Mouse (Mus musculus): ENCODE measurements around the gene B230307C23Rik. TPM values are rescaled to one million over a fixed set of nuclear protein-coding genes. Genes with fewer than 3 reads are reported as not detected.
A peak's percentile ranks its signal among the peaks of the same experiment; 100 is the strongest.

B230307C23Rik gene
- polyA plus RNA-seq (2015; fragmentation: Nextera tagmentation; extraction: Ambion mirVana): 17.9 and 18.6 TPM in 2 replicates

GRCm38 (mm10) chr16:97996616-97997382 lies at the start of gene B230307C23Rik:
B230307C23Rik (plus strand) TSS chr16:97997315.
- Histone ChIP-seq H3K27me3 (ENCODE audit: control insufficient read depth, insufficient read depth, low read depth, low read length) (no peaks in the 10 kb centered on the region), H3K4me1 (ENCODE audit: control insufficient read depth, insufficient read depth, low read length) (peaks cover 13% of the 10 kb centered on the region), H3K27ac (ENCODE audit: low read length) (peak within 1 kb of the TSS; percentile 43; the same call in 1 of the 2 replicates), H3K9me3 (replicated peaks; ENCODE audit: control insufficient read depth, low read length, poor library complexity, severe bottlenecking) (no peaks in the 10 kb centered on the region; the same call in 1 of the 2 replicates), H3K36me3 (ENCODE audit: control insufficient read depth, insufficient read depth, low read length) (0 out of 2 replicates have a peak, but pooled peaks cover 2% of the 10 kb centered on the region), H3K4me2 (ENCODE audit: low read length) (peak within 1 kb of the TSS; percentile 66), H3K9ac (ENCODE audit: low read depth, low read length) (peak within 1 kb of the TSS; percentile 60), H3K4me3 (ENCODE audit: low read depth, low read length) (peak within 1 kb of the TSS; percentile 43)
- WGBS: under 1% methylated on average over 22 of the region's 22 CpGs
- peak; percentile 99 for ATAC-seq

DNA sequence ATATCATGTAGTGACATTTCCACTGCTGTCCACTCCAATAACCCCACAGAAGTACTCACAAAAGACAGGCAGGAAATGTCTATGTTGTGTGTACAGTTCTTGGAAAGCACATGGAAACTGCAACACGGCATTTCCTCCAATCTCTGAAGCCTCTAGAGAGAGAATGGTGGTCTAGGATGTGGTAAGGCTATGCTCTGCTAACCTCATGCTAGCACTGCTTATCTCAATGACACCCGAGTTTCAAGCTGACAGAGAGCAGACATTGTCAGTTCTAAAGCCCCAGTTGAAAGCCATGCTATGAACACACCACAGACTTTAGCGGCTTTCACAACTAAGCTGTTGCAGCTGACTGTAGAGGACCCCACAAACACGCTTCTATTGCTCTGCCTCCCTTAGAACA lies 48.3 kb upstream of the B230307C23Rik start:
- Histone ChIP-seq H3K9me3 (replicated peaks; ENCODE audit: control insufficient read depth, low read length, poor library complexity, severe bottlenecking) (no peaks in the 10 kb centered on the region), H3K4me2 (ENCODE audit: low read length) (no peak overlapping the region), H3K4me1 (ENCODE audit: control insufficient read depth, insufficient read depth, low read length) (no peaks in the 10 kb centered on the region), H3K4me3 (ENCODE audit: low read depth, low read length) (no peak overlapping the region), H3K27ac (ENCODE audit: low read length) (no peak overlapping the region), H3K27me3 (ENCODE audit: control insufficient read depth, insufficient read depth, low read depth, low read length) (no peaks in the 10 kb centered on the region), H3K36me3 (ENCODE audit: control insufficient read depth, insufficient read depth, low read length) (peaks cover 34% of the 10 kb centered on the region), H3K9ac (ENCODE audit: low read depth, low read length) (no peak overlapping the region)
- ATAC-seq: no peak
- 88% methylated on average over 4 of the region's 4 CpGs for WGBS

- 97% methylated on average over 8 of the region's 8 CpGs for WGBS
- no peaks in the 10 kb centered on the region for H3K9me3 ChIP-seq (replicated peaks; ENCODE audit: control insufficient read depth, low read length, poor library complexity, severe bottlenecking)
- no peak overlapping the region for H3K27ac ChIP-seq (ENCODE audit: low read length)
- peaks cover 34% of the 10 kb centered on the region for H3K36me3 ChIP-seq (ENCODE audit: control insufficient read depth, insufficient read depth, low read length)
- H3K4me2 ChIP-seq (ENCODE audit: low read length): no peak overlapping the region
- H3K27me3 ChIP-seq (ENCODE audit: control insufficient read depth, insufficient read depth, low read depth, low read length): no peaks in the 10 kb centered on the region
- H3K4me3 ChIP-seq (ENCODE audit: low read depth, low read length): no peak overlapping the region
- H3K9ac ChIP-seq (ENCODE audit: low read depth, low read length): no peak overlapping the region
- H3K4me1 ChIP-seq (ENCODE audit: control insufficient read depth, insufficient read depth, low read length): no peaks in the 10 kb centered on the region
- no peak for ATAC-seq
Measured at GRCm38 (mm10) chr16:97950061-97950460, 47.1 kb upstream of the B230307C23Rik start.

DNA sequence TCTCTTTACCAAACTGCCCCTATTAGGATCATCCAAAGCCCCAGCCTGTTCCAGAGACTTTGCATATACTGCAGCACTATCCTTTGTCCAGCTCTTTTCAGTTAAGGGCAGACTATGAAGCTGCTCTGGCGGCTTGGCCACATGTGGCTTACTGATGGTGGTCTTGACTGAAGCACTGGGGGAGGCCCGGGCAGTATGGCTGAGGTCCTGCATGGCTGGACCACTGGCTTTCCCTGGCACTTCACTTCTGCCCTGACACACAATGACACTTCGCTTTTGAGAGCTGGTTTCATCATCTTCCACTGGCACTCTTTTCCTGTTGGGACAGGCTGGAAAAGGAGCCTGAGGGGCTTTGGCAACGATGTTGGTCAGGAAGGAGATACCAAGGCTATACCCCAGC lies 44.7 kb upstream of the B230307C23Rik start:
- Histone ChIP-seq H3K4me2 (ENCODE audit: low read length) (no peak overlapping the region), H3K9ac (ENCODE audit: low read depth, low read length) (no peak overlapping the region), H3K27me3 (ENCODE audit: control insufficient read depth, insufficient read depth, low read depth, low read length) (no peaks in the 10 kb centered on the region), H3K27ac (ENCODE audit: low read length) (no peak overlapping the region), H3K36me3 (ENCODE audit: control insufficient read depth, insufficient read depth, low read length) (peaks cover 37% of the 10 kb centered on the region), H3K4me1 (ENCODE audit: control insufficient read depth, insufficient read depth, low read length) (no peaks in the 10 kb centered on the region), H3K9me3 (replicated peaks; ENCODE audit: control insufficient read depth, low read length, poor library complexity, severe bottlenecking) (no peaks in the 10 kb centered on the region), H3K4me3 (ENCODE audit: low read depth, low read length) (no peak overlapping the region)
- WGBS: 96% methylated on average over 4 of the region's 4 CpGs
- ATAC-seq: no peak

GRCm38 (mm10) chr16:97952801-97953200 lies 44.3 kb upstream of the B230307C23Rik start:
- no peak overlapping the region for H3K4me2 ChIP-seq (ENCODE audit: low read length)
- no peak for ATAC-seq
- no peaks in the 10 kb centered on the region for H3K27me3 ChIP-seq (ENCODE audit: control insufficient read depth, insufficient read depth, low read depth, low read length)
- no peak overlapping the region for H3K4me3 ChIP-seq (ENCODE audit: low read depth, low read length)
- WGBS: 89% methylated on average over 9 of the region's 9 CpGs
- no peaks in the 10 kb centered on the region for H3K4me1 ChIP-seq (ENCODE audit: control insufficient read depth, insufficient read depth, low read length)
- H3K36me3 ChIP-seq (ENCODE audit: control insufficient read depth, insufficient read depth, low read length): peaks cover 37% of the 10 kb centered on the region
- H3K9ac ChIP-seq (ENCODE audit: low read depth, low read length): no peak overlapping the region
- no peak overlapping the region for H3K27ac ChIP-seq (ENCODE audit: low read length)
- H3K9me3 ChIP-seq (replicated peaks; ENCODE audit: control insufficient read depth, low read length, poor library complexity, severe bottlenecking): no peaks in the 10 kb centered on the region

DNA sequence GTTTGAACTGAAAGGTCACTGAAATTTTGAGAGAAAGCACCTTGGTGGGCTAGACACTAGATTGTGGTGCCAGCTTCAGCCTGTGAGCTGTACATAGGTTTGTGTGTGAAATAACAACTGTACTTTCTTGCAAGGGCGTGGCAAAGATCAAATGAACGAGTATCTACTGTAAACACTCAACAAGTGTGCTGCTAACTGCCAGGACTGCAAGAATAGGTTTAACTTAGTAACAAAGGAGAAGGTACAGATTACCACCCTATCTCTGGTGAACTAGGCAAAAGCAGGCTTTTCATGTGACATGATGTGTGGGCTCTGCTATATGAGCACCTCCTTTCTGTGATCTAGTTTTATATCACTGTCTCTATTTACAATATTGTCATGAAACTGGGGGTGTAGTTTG lies 43.8 kb upstream of the B230307C23Rik start:
- 88% methylated on average over 2 of the region's 2 CpGs for WGBS
- H3K9ac ChIP-seq (ENCODE audit: low read depth, low read length): no peak overlapping the region
- no peaks in the 10 kb centered on the region for H3K9me3 ChIP-seq (replicated peaks; ENCODE audit: control insufficient read depth, low read length, poor library complexity, severe bottlenecking)
- ATAC-seq: no peak
- H3K36me3 ChIP-seq (ENCODE audit: control insufficient read depth, insufficient read depth, low read length): peaks cover 37% of the 10 kb centered on the region
- H3K4me1 ChIP-seq (ENCODE audit: control insufficient read depth, insufficient read depth, low read length): no peaks in the 10 kb centered on the region
- H3K27me3 ChIP-seq (ENCODE audit: control insufficient read depth, insufficient read depth, low read depth, low read length): no peaks in the 10 kb centered on the region
- no peak overlapping the region for H3K27ac ChIP-seq (ENCODE audit: low read length)
- no peak overlapping the region for H3K4me2 ChIP-seq (ENCODE audit: low read length)
- H3K4me3 ChIP-seq (ENCODE audit: low read depth, low read length): no peak overlapping the region

DNA sequence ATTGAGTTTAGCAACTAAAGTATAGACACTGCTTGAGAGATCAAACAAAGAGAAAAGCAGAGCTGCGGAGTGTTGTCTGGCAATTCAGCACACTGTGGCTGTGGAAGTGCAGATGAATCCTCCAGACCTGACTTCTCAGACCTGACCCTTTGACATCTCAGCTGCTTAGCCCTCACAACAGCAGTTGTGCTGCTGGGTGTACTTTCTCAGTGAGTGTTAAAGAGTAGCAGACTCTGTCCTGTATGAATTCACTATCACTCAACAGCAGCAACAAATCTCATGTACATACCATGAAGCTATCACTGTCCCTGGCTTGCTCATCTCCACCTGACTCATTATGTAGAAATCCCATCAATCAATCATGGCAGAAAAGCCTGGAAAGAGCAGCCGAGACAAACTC lies 41.1 kb upstream of the B230307C23Rik start:
- ATAC-seq: no peak
- peaks cover 5% of the 10 kb centered on the region for H3K4me1 ChIP-seq (ENCODE audit: control insufficient read depth, insufficient read depth, low read length)
- H3K9me3 ChIP-seq (replicated peaks; ENCODE audit: control insufficient read depth, low read length, poor library complexity, severe bottlenecking): no peaks in the 10 kb centered on the region
- H3K9ac ChIP-seq (ENCODE audit: low read depth, low read length): no peak overlapping the region
- WGBS: 93% methylated on average over 2 of the region's 2 CpGs
- H3K27ac ChIP-seq (ENCODE audit: low read length): no peak overlapping the region
- no peak overlapping the region for H3K4me3 ChIP-seq (ENCODE audit: low read depth, low read length)
- H3K4me2 ChIP-seq (ENCODE audit: low read length): no peak overlapping the region
- no peaks in the 10 kb centered on the region for H3K27me3 ChIP-seq (ENCODE audit: control insufficient read depth, insufficient read depth, low read depth, low read length)
- H3K36me3 ChIP-seq (ENCODE audit: control insufficient read depth, insufficient read depth, low read length): peaks cover 23% of the 10 kb centered on the region

- Histone ChIP-seq H3K36me3 (ENCODE audit: control insufficient read depth, insufficient read depth, low read length) (peaks cover 7% of the 10 kb centered on the region; the same call in 1 of the 2 replicates), H3K9me3 (replicated peaks; ENCODE audit: control insufficient read depth, low read length, poor library complexity, severe bottlenecking) (no peaks in the 10 kb centered on the region), H3K9ac (ENCODE audit: low read depth, low read length) (no peak overlapping the region), H3K4me3 (ENCODE audit: low read depth, low read length) (no peak overlapping the region), H3K27ac (ENCODE audit: low read length) (no peak overlapping the region), H3K4me1 (ENCODE audit: control insufficient read depth, insufficient read depth, low read length) (peaks cover 10% of the 10 kb centered on the region), H3K27me3 (ENCODE audit: control insufficient read depth, insufficient read depth, low read depth, low read length) (no peaks in the 10 kb centered on the region), H3K4me2 (ENCODE audit: low read length) (no peak overlapping the region)
- no peak for ATAC-seq
Measured at GRCm38 (mm10) chr16:97957626-97958025, 39.5 kb upstream of the B230307C23Rik start.

- no peak overlapping the region for H3K27ac ChIP-seq (ENCODE audit: low read length)
- H3K9ac ChIP-seq (ENCODE audit: low read depth, low read length): no peak overlapping the region
- no peaks in the 10 kb centered on the region for H3K9me3 ChIP-seq (replicated peaks; ENCODE audit: control insufficient read depth, low read length, poor library complexity, severe bottlenecking)
- peaks cover 3% of the 10 kb centered on the region; the same call in 1 of the 2 replicates for H3K36me3 ChIP-seq (ENCODE audit: control insufficient read depth, insufficient read depth, low read length)
- H3K27me3 ChIP-seq (ENCODE audit: control insufficient read depth, insufficient read depth, low read depth, low read length): no peaks in the 10 kb centered on the region
- peaks cover 13% of the 10 kb centered on the region for H3K4me1 ChIP-seq (ENCODE audit: control insufficient read depth, insufficient read depth, low read length)
- no peak for ATAC-seq
- H3K4me2 ChIP-seq (ENCODE audit: low read length): no peak overlapping the region
- no peak overlapping the region for H3K4me3 ChIP-seq (ENCODE audit: low read depth, low read length)
Measured at GRCm38 (mm10) chr16:97958401-97958973, 38.6 kb upstream of the B230307C23Rik start.
